Mouse (Mus musculus) CD8-positive naive resting alpha-beta T cell, adult 57 days (primary cell): ENCODE results near the gene Usp7. TPM values are rescaled to one million over a fixed set of nuclear protein-coding genes. Genes with fewer than 3 reads are reported as not detected.

Experiments
- total RNA-seq: library from RNA; stranded (reverse); gene quantifications from one replicate; pipeline ENCODE4 v1.2.4, GENCODE M21; 2023

The Usp7 gene
- total RNA-seq: 270 TPM

DNA sequence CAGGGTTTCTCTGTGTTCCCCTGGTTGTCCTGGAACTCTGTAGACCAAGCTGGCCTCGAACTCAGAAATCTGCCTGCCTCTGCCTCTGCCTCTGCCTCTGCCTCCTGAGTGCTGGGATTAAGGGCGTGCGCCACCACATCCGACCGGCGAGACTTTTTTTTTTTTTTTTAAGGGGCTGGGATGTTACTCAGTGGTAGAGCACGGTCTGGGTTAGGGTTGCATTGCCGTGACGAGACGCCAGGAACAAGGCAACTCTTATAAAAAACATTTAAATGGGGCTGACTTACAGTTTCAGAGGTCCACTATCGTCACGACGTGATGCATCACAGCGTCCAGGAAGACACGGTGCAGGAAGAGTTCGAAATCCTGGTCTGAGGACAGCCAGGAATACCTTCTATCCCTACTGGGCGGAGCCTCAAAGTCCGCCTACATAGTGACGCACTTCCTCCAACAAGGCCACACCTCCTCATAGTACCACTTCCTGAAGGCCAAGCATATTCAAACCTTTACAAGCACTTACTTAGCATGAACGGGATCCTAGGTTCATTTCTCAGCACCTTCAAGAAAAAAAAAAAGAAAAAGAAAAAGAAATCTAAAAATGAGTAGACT lies at the start of gene Usp7:
Gene Usp7, minus strand, starts transcription at position 360 of the 609 bp plus-strand sequence.

DNA sequence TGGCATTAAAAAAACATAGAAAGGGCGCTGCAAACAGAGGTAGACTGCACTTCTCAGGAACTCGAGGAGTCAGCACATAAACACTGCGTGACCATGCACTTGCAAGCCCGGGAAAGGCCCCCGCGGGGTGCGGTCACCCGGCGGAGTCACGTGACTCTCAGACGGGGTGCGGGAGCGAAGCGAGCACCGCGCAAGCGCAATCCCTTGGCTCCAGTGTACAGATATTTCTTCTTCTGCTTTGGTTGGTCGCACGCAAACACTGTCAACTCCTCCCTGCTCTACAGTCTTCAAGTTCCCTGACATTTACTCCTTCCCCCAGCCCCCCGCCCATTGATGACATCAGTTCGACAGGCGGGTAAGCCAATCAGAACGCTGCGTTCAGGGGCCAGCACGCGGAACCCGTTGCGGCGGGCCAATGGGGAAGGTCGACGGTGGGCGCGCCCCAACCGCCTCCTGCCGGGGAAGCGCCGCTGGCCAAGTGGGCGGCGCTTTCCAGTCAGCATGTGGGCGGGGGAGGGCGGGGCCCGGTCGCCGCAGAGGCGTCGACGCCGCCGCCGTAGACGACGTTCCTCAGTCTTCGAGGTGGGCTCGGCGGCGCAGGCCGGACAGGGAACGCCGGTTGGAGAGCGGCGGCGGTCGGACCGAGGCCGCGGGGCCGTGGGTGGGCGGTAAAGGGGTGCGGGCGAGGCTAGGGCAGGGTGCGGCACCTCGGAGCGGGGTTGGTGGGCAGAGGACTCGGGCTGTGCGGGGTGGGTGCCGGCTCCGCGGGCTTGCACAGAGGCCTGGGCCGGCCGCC lies 37.7 kb upstream of the Usp7 start, which contains the start of gene 1810013L24Rik:
Gene 1810013L24Rik, plus strand, starts transcription at position 537 of the 796 bp plus-strand sequence.

DNA sequence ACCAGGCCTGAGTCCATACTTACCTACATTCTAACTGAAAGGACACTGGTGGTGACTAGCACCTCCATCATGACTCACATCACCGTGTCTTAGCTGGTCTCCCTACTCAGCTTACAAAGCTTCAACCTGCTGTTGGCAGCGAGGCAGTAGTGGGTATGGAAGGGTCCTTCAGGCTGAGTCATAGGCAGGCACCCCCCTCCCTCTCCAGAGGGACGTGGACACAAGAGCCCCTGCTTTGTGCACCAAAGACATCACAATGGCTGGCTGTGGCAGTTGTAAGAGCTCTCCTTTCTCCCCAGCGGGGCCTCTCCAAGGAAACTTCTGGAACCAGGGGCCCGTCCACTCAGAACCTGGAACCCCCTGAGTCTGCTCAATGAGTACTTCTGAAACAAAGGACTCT lies 111.6 kb downstream of the Usp7 start, which contains the start of gene Gm5767:
Gene Gm5767, plus strand, starts transcription at position 301 of the 400 bp plus-strand sequence.

DNA sequence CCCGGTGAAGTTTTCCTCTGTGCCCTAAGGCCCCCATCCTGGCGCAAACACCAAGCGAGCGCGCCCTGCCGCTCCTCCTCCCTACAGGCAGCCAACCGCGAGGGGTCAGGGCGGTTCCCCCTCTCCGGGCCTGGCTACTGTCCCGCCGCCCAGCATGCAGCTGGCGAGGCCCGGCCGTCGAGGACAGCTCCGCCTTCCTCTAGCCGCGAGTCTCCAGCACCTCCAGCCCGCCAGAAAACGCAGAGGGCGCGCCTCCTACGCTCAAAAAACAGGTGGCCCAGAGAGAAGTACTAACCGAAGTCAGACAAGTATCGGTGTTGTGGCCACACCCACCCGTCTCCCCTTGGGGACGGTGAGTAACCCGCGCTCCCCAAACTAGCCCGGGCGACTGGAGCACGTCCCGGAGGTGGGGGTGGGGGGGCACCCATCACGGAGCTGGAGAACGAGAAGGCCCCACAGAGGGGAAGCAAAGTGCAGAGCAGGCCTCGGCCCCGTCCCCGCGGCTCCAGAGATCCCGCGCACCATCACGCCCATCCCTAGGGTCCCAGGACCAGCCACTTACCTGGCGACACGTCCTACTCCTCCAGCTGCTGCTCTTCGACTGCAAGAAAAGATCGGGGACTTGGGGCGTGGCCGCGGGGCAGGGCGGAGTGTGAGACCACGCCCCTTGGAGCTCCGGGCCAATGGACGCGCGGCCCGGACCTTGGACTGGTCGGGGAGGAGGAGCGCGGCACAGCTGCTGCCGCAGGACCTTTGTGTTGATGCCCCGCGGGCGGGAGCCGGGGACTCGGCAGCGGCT lies 120.4 kb downstream of the Usp7 start, which contains the start of gene Carhsp1:
Gene Carhsp1, minus strand, starts transcription at position 605 of the 799 bp plus-strand sequence.

Other genes starting within 250 kb of the Usp7 start
- 121 TPM for gene Pmm2, start 154.6 kb downstream of the Usp7 start, total RNA-seq
- gene Tmem186, start 154.6 kb downstream of the Usp7 start, total RNA-seq: 16.1 TPM
- 12.0 TPM for gene Carhsp1, start 120.2 kb downstream of the Usp7 start, total RNA-seq
- not detected for gene Gm5767, start 111.5 kb downstream of the Usp7 start, total RNA-seq
- gene 1810013L24Rik, start 37.8 kb upstream of the Usp7 start, total RNA-seq: 103 TPM